Mouse (Mus musculus): ENCODE results near the gene Zfp120.
A peak's percentile ranks its signal among the peaks of the same experiment; 100 is the strongest.
"Not testable (repeated sequence)": the region's sequence is repeated elsewhere in the genome, so short reads cannot be mapped to it uniquely, and the experiment has no call there.

Zfp120 gene

DNA sequence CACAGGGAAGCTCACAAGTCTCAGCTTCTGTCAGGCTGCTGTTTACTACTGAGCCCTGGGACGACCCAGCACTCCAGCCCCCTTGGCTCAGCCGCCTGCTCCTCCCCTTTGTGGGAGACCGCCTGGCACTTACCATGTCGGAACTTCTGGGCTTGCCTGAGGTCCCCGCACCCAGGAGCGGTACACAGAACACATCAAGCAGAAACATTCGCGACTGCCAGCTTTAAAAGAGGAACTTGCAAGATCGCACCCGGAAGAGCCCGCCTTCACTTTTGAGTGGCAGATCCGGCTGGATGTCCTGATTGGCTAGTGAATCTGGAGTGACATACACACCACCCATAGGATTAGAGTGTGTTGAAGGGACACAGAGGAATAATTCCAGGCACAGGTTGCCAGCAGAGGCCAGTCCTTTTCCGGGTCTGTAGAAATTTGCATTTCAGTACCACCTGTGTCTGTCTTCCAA is at the start of gene Zfp120:
TSS of gene Zfp120 (minus strand) at position 274 of the 463 bp plus-strand sequence.
- peak; percentile 62 for DNase-seq (ENCODE audit: low spot score)

DNA sequence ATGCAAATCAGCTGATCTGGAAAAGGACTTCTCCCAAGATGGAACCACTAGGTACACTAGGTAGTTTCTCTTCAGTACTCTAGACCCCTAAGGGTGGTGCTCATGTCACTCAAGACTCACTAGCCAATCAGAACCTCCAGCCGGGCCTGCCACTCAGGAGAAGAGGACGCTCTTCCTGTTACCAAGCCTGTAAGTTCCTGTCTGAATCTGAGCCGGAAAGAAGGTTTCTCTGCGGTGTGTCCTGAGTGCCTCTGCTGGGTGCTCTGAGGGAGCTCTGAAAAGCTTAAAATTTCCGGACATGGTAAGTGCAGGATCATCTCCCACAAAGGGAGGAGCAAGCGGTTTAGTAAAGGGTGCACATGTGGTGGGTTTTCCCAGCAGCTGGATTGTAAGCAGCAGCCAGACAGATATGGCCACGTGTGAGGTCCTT is 45.1 kb upstream of the Zfp120 start, which contains the start of gene Gm14139:
TSS of gene Gm14139 (plus strand) at position 186 of the 430 bp plus-strand sequence.
- DNase-seq (ENCODE audit: low spot score) = not testable (repeated sequence)

DNA sequence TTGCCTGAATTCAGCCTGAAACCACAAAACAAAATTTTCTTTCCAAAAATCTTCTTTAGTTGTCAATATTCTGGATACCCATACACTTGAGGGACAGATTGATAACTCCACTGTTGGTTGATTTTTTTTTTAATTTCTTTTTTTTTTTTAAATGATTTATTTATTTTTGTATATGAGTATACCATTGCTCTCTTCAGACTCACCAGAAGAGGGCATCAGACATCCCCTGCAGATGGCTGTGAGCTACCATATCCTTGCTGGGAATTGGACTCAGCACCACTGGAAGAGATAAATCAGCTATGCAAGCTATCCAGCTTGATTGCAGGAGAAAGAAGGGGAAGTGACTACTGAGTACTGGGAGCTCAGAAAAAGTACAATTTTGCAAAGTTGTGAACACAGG is 44.5 kb upstream of the Zfp120 start:
- DNase-seq (ENCODE audit: low spot score) = not testable (repeated sequence)

DNA sequence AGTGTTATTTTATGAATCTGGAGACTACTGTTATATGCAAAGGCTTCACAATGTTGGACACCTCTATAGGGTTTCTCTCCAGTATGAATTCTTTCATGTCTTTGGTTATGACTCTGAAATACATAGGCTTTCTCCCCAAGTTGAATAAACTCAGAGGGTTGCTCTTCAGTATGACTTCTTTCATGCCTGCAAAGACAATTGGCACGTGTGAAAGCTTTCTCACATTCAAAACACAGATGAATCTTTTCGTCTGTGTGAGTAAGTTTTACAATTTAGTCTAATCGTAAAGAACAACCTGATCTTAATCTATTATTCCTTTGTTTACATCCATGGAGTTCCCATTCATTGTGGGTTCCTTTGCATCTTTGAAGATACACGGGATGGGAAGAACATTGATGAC is 43.1 kb upstream of the Zfp120 start, which contains the start of gene Gm10770:
TSS of gene Gm10770 (minus strand) at position 101 of the 400 bp plus-strand sequence.
- DNase-seq (ENCODE audit: low spot score) = not testable (repeated sequence)

DNA sequence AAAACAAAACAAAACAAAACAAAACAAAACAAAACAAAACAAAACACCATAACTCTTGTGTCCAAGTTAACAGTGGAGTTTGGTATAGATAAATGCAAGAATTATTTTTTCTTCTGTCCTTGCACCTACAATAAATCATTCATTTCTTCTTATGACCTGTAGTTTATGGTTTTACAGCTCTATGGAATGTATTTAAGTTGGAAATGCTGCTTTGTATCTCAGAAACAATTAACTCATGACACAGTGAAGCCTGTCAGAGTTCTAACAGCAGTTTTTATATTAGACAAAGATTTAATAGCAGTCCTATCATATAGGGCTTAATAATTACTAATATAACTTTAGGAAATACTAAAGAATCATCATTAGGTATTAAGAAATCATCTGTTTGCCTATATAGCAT is 37.3 kb upstream of the Zfp120 start:
- DNase-seq (ENCODE audit: low spot score) = no peak

DNA sequence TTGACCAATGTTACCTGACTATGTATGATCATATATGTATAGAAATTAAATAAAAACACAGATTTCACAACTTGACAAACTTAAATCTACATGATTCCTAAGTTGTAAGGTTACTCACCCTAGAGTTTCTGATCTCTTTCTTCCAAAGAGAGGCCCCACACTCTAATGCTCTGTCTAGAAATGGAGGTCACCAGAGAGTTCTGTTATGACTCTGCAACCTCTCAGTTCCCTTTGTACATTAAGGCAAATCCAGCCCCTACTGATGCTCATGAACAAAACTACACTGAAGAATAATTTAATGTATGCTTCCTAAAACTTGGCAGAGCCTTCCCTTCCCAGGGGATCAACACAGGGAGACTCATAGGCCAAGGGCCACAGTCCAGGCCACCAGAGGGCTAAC is 30.2 kb upstream of the Zfp120 start:
- DNase-seq (ENCODE audit: low spot score) = no peak

DNA sequence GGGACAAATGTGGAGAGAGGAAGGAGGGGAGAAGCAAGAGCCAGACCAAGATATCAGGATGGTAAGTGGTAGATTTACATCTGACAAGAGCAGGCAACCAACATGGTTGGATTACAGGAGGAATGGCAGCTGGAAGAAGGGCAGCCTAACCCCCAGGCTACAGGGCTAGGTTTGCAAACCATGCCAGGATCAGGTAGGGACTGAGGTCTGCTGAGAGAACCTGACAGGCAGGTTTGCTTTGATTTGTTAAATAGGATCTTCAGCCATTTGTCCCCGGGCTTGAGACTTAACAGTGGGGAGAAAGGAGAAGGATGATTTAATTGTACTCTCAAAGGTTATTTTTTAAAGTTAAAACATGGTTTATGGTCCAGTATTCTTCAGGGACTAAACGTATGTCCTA is 3.7 kb downstream of the Zfp120 start:
- DNase-seq (ENCODE audit: low spot score) = no peak

DNA sequence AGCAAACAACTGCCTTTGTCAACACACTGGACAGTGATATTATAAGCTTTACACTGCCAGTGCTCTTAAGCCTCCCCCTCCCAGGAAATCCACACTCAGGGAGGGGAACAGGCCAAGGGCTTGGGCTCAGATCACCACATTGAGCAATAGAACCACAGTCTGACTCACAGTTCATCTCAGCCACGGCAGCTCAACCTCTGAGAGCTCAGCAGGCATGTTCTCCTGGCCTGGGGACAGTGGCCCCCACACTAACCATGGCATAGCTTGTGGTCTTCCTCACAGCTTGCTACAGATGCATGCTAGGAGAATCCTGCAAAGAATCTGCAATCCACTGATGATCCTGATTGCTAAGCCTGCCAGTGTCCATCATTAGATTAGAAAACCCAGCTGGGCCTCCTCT is 4.5 kb downstream of the Zfp120 start:
- DNase-seq (ENCODE audit: low spot score) = not testable (repeated sequence)

DNA sequence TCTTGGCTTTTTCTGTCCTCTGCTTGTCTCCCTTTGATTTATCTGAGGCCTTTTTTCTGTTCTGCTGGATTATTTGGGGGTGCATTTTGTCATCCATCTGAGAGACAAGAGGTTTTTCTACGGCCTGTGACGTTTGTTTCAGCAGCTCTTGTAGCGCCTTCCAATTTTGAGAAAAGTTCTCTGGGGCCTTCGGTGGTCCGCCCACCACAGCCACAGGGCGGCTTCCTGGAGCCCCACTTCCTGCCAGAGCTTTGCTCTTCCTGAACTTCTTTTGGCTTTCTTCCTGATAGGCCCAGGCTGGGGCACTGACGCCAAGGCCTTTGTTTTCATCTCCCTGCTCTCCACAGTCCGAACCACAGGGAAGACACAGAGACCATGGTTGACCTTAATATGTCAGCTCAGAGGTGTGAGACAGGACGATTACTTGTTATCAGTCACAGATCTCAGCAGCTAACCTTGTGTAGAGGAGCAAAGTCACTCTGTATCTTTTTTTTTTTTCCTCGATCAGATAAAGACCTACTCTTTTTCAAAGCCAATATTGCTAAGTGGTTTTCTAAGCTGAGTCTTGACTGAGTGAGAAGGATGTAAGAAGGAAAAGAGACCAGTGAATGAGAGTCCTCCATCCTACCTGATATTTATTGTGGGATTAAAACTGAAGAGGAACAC is 25.1 kb downstream of the Zfp120 start:
- no peak for DNase-seq (ENCODE audit: low spot score)

DNA sequence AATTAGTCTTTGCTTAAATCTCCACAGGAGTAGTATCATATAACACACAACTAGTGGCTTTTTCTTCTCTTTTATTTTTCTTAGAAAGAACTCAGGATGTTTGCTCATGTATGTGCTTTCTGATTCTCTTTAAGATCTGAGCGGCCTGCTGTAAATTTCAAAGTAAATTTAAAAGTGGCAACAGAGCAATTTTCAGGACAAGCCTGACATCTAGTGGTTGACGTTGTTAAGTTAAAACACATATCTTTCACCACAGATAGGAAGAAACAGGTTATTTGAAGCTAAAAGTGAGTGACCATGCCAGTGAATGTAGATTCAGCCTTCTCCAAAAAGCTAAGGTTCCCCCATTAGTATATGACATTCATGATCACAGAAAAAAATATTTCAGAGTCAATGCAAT is 36.9 kb downstream of the Zfp120 start:
- DNase-seq (ENCODE audit: low spot score) = not testable (repeated sequence)
